Mouse (Mus musculus): ENCODE results near the gene Xaf1. TPM values are rescaled to one million over a fixed set of nuclear protein-coding genes. Genes with fewer than 3 reads are reported as not detected.

Gene Xaf1
- polyA plus RNA-seq, 1 experiment, result 46.0 TPM

GRCm38 (mm10) chr11:72271761-72272160 is 29.7 kb upstream of the Xaf1 start:
- TF ChIP-seq POLR2A (IDR thresholded peaks at IDR 0.05; ENCODE audit: control insufficient read depth, extremely low read depth, insufficient read depth, low read length, poor library complexity) (no peak), CTCF (IDR thresholded peaks at IDR 0.05; ENCODE audit: borderline replicate concordance, control insufficient read depth, extremely low read depth, insufficient read depth, low read length, poor library complexity) (no peak)
- Histone ChIP-seq H3K27me3 (ENCODE audit: control insufficient read depth, insufficient read depth, low read length) (peaks cover 6% of the 10 kb centered on the region; the same call in 1 of the 2 replicates), H3K27ac (ENCODE audit: control insufficient read depth, insufficient read depth, low read length) (no peak overlapping the region), H3K36me3 (ENCODE audit: control insufficient read depth, insufficient read depth, low read length) (no peaks in the 10 kb centered on the region), H3K4me1 (replicated peaks; ENCODE audit: control insufficient read depth, insufficient read depth, low read length) (0 out of 2 replicates have a peak, but pooled peaks cover under 1% of the 10 kb centered on the region), H3K4me3 (ENCODE audit: control insufficient read depth, insufficient read depth, low read length) (no peak overlapping the region)
- WGBS, result 63% methylated on average over 1 of the region's 1 CpGs
- DNase-seq, result no peak

- no peak overlapping the region for H3K4me3 ChIP-seq (ENCODE audit: control insufficient read depth, insufficient read depth, low read length)
- WGBS, result 76% methylated on average over 3 of the region's 3 CpGs
- H3K36me3 ChIP-seq (ENCODE audit: control insufficient read depth, insufficient read depth, low read length), result no peaks in the 10 kb centered on the region
- no peaks in the 10 kb centered on the region for H3K4me1 ChIP-seq (replicated peaks; ENCODE audit: control insufficient read depth, insufficient read depth, low read length)
- H3K27me3 ChIP-seq (ENCODE audit: control insufficient read depth, insufficient read depth, low read length), result no peaks in the 10 kb centered on the region
- H3K27ac ChIP-seq (ENCODE audit: control insufficient read depth, insufficient read depth, low read length), result no peak overlapping the region
- TF ChIP-seq CTCF (IDR thresholded peaks at IDR 0.05; ENCODE audit: borderline replicate concordance, control insufficient read depth, extremely low read depth, insufficient read depth, low read length, poor library complexity), result no peak
- TF ChIP-seq POLR2A (IDR thresholded peaks at IDR 0.05; ENCODE audit: control insufficient read depth, extremely low read depth, insufficient read depth, low read length, poor library complexity), result no peak
- DNase-seq, result no peak
Measured at GRCm38 (mm10) chr11:72273341-72273740, 28.1 kb upstream of the Xaf1 start.

- Histone ChIP-seq H3K27ac (ENCODE audit: control insufficient read depth, insufficient read depth, low read length) (no peak overlapping the region), H3K27me3 (ENCODE audit: control insufficient read depth, insufficient read depth, low read length) (no peaks in the 10 kb centered on the region), H3K4me3 (ENCODE audit: control insufficient read depth, insufficient read depth, low read length) (no peak overlapping the region), H3K36me3 (ENCODE audit: control insufficient read depth, insufficient read depth, low read length) (no peaks in the 10 kb centered on the region), H3K4me1 (replicated peaks; ENCODE audit: control insufficient read depth, insufficient read depth, low read length) (no peaks in the 10 kb centered on the region)
- TF ChIP-seq CTCF (IDR thresholded peaks at IDR 0.05; ENCODE audit: borderline replicate concordance, control insufficient read depth, extremely low read depth, insufficient read depth, low read length, poor library complexity) (no peak), POLR2A (IDR thresholded peaks at IDR 0.05; ENCODE audit: control insufficient read depth, extremely low read depth, insufficient read depth, low read length, poor library complexity) (no peak)
- WGBS, result 88% methylated on average over 5 of the region's 5 CpGs
- no peak for DNase-seq
Measured at GRCm38 (mm10) chr11:72281143-72281851, 20.1 kb upstream of the Xaf1 start.

- WGBS, result 78% methylated on average over 5 of the region's 5 CpGs
- TF ChIP-seq POLR2A (IDR thresholded peaks at IDR 0.05; ENCODE audit: control insufficient read depth, extremely low read depth, insufficient read depth, low read length, poor library complexity), result no peak
- TF ChIP-seq CTCF (IDR thresholded peaks at IDR 0.05; ENCODE audit: borderline replicate concordance, control insufficient read depth, extremely low read depth, insufficient read depth, low read length, poor library complexity), result no peak
- H3K27ac ChIP-seq (ENCODE audit: control insufficient read depth, insufficient read depth, low read length), result no peak overlapping the region
- no peak overlapping the region for H3K4me3 ChIP-seq (ENCODE audit: control insufficient read depth, insufficient read depth, low read length)
- no peaks in the 10 kb centered on the region for H3K36me3 ChIP-seq (ENCODE audit: control insufficient read depth, insufficient read depth, low read length)
- no peaks in the 10 kb centered on the region for H3K4me1 ChIP-seq (replicated peaks; ENCODE audit: control insufficient read depth, insufficient read depth, low read length)
- H3K27me3 ChIP-seq (ENCODE audit: control insufficient read depth, insufficient read depth, low read length), result no peaks in the 10 kb centered on the region
- DNase-seq, result no peak
Measured at GRCm38 (mm10) chr11:72281852-72282400, 19.5 kb upstream of the Xaf1 start.

- Histone ChIP-seq H3K27ac (ENCODE audit: control insufficient read depth, insufficient read depth, low read length) (no peak overlapping the region), H3K4me3 (ENCODE audit: control insufficient read depth, insufficient read depth, low read length) (no peak overlapping the region), H3K4me1 (replicated peaks; ENCODE audit: control insufficient read depth, insufficient read depth, low read length) (no peaks in the 10 kb centered on the region), H3K36me3 (ENCODE audit: control insufficient read depth, insufficient read depth, low read length) (no peaks in the 10 kb centered on the region), H3K27me3 (ENCODE audit: control insufficient read depth, insufficient read depth, low read length) (no peaks in the 10 kb centered on the region)
- TF ChIP-seq POLR2A (IDR thresholded peaks at IDR 0.05; ENCODE audit: control insufficient read depth, extremely low read depth, insufficient read depth, low read length, poor library complexity) (no peak), CTCF (IDR thresholded peaks at IDR 0.05; ENCODE audit: borderline replicate concordance, control insufficient read depth, extremely low read depth, insufficient read depth, low read length, poor library complexity) (no peak)
- no peak for DNase-seq
- WGBS, result 92% methylated on average over 16 of the region's 16 CpGs
Measured at GRCm38 (mm10) chr11:72283486-72284224, 17.8 kb upstream of the Xaf1 start.

- no peaks in the 10 kb centered on the region for H3K27me3 ChIP-seq (ENCODE audit: control insufficient read depth, insufficient read depth, low read length)
- no peak for TF ChIP-seq CTCF (IDR thresholded peaks at IDR 0.05; ENCODE audit: borderline replicate concordance, control insufficient read depth, extremely low read depth, insufficient read depth, low read length, poor library complexity)
- no peak for TF ChIP-seq POLR2A (IDR thresholded peaks at IDR 0.05; ENCODE audit: control insufficient read depth, extremely low read depth, insufficient read depth, low read length, poor library complexity)
- WGBS, result 83% methylated on average over 14 of the region's 14 CpGs
- no peak overlapping the region for H3K27ac ChIP-seq (ENCODE audit: control insufficient read depth, insufficient read depth, low read length)
- H3K4me3 ChIP-seq (ENCODE audit: control insufficient read depth, insufficient read depth, low read length), result no peak overlapping the region
- no peaks in the 10 kb centered on the region for H3K36me3 ChIP-seq (ENCODE audit: control insufficient read depth, insufficient read depth, low read length)
- no peak for DNase-seq
- no peaks in the 10 kb centered on the region for H3K4me1 ChIP-seq (replicated peaks; ENCODE audit: control insufficient read depth, insufficient read depth, low read length)
Measured at GRCm38 (mm10) chr11:72284532-72285182, 16.8 kb upstream of the Xaf1 start.
